Mouse (Mus musculus) testis, adult 2 months (tissue): ENCODE data around the gene Vmn2r72. TPM values are rescaled to one million over a fixed set of nuclear protein-coding genes. Genes with fewer than 3 reads are reported as not detected.

ENCODE experiments used
- H3K27ac ChIP-seq: fragments of 200-500 bp; 2 replicates; pipeline ENCODE4 v1.5.1; 2012; ENCODE audit warnings: low read depth, low read length; ENCODE audit not compliant: control insufficient read depth, insufficient read depth
- H3K27me3 ChIP-seq: fragments of 200-500 bp; 2 replicates; pipeline ENCODE4 v1.6.1; 2012; ENCODE audit warnings: mild to moderate bottlenecking, low read length, moderate library complexity; ENCODE audit not compliant: control insufficient read depth, insufficient read depth
- H3K36me3 ChIP-seq: fragments of 200-500 bp; 2 replicates; pipeline ENCODE4 v1.6.1; 2012; ENCODE audit warnings: mild to moderate bottlenecking, low read length; ENCODE audit not compliant: control insufficient read depth, insufficient read depth
- H3K4me1 ChIP-seq: fragments of 200-500 bp; 2 replicates; pipeline ENCODE4 v1.6.1; 2012; ENCODE audit warnings: low read length; ENCODE audit not compliant: control insufficient read depth, insufficient read depth
- H3K4me3 ChIP-seq: fragments of 200-500 bp; 2 replicates; pipeline ENCODE4 v1.5.1; 2012; ENCODE audit warnings: low read depth, mild to moderate bottlenecking, low read length, moderate library complexity, mixed read lengths; ENCODE audit not compliant: control insufficient read depth
- CTCF ChIP-seq: fragments of 200-500 bp; IDR thresholded peaks from 2 replicates; pipeline ENCODE4 v1.5.1; 2012; ENCODE audit warnings: low read depth, mild to moderate bottlenecking, inconsistent platforms, low read length, moderate library complexity; ENCODE audit not compliant: control insufficient read depth, insufficient read depth, insufficient replicate concordance
- POLR2A ChIP-seq: fragments of 200-500 bp; IDR thresholded peaks from 2 replicates; pipeline ENCODE4 v1.6.1; 2012; ENCODE audit warnings: low read depth, mild to moderate bottlenecking, inconsistent platforms, low read length, moderate library complexity; ENCODE audit not compliant: control insufficient read depth
- polyA plus RNA-seq: library from polyadenylated mRNA; depleted of rRNA; stranded (reverse); fragments of >200 nt; gene quantifications from 2 replicates; pipeline ENCODE4 v1.2.3, GENCODE M21; 2012; rRNA removed

Vmn2r72 gene
- not detected in 2 replicates for polyA plus RNA-seq

DNA sequence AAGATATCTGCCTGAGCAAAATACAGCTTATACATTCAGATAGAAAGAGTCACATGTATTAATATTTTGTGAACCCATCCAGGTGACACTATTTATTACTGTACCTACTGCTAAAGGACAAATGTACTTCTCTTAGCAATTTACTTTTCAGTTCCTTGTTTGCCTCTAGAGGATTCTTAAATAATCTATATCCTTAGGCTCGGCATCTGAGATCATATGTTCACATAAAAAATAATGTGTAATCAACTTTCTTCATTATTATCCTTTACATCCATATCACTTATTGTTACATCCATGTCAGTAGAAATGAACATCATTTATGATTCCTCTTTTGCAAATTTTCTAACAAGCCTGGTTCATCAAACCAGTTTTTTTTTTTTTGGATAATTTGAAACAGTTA is at the start of gene Vmn2r72:
Gene Vmn2r72 (minus strand): TSS at position 101 of the 400 bp plus-strand sequence.
- H3K36me3 ChIP-seq, result no peaks in the 10 kb centered on the region
- H3K4me1 ChIP-seq, result no peaks in the 10 kb centered on the region
- no peak for TF ChIP-seq CTCF
- TF ChIP-seq POLR2A, result no peak
- H3K27ac ChIP-seq, result no peak within 1 kb of the TSS
- H3K27me3 ChIP-seq, result no peaks in the 10 kb centered on the region
- H3K4me3 ChIP-seq, result no peak within 1 kb of the TSS

Other genes starting within 250 kb of the Vmn2r72 start
- gene Vmn2r71, start 192.0 kb downstream of the Vmn2r72 start, polyA plus RNA-seq, result 0.23 and 0.43 TPM in 2 replicates
- not detected in 2 replicates for gene Vmn2r70, start 185.9 kb downstream of the Vmn2r72 start, polyA plus RNA-seq
- gene Vmn2r73, start 121.2 kb upstream of the Vmn2r72 start, polyA plus RNA-seq, result not detected in 2 replicates
- gene Vmn2r74, start 206.5 kb upstream of the Vmn2r72 start, polyA plus RNA-seq, result not detected in 2 replicates